Mouse (Mus musculus) small intestine, adult 2 months (tissue): Measurements from ENCODE around the gene Ppp2r5e. TPM values are rescaled to one million over a fixed set of nuclear protein-coding genes. Genes with fewer than 3 reads are reported as not detected.
"Not testable (repeated sequence)": the region's sequence is repeated elsewhere in the genome, so short reads cannot be mapped to it uniquely, and the experiment has no call there.

Experiments
- H3K27ac ChIP-seq: fragments of 200-500 bp; 2 replicates; pipeline ENCODE4 v1.5.1; 2012; ENCODE audit warnings: low read depth, low read length, control low read depth, inconsistent platforms; ENCODE audit not compliant: insufficient read depth
- H3K27me3 ChIP-seq: fragments of 200-500 bp; 2 replicates; pipeline ENCODE4 v1.6.1; 2012; ENCODE audit warnings: mild to moderate bottlenecking, moderate library complexity, low read length, inconsistent platforms; ENCODE audit not compliant: control insufficient read depth, insufficient read depth
- H3K36me3 ChIP-seq: fragments of 200-500 bp; 2 replicates; pipeline ENCODE4 v1.6.1; 2012; ENCODE audit warnings: mild to moderate bottlenecking, low read length, control low read depth, inconsistent platforms; ENCODE audit not compliant: control insufficient read depth, insufficient read depth
- H3K4me1 ChIP-seq: fragments of 200-500 bp; 2 replicates; pipeline ENCODE4 v1.6.1; 2012; ENCODE audit warnings: low read length, inconsistent platforms, mixed read lengths; ENCODE audit not compliant: control insufficient read depth, insufficient read depth, insufficient read length
- H3K4me3 ChIP-seq: fragments of 200-500 bp; 2 replicates; pipeline ENCODE4 v1.5.1; 2012; ENCODE audit warnings: low read depth, mild to moderate bottlenecking, control low read depth, inconsistent platforms, low read length, moderate library complexity
- CTCF ChIP-seq: fragments of 200-500 bp; IDR thresholded peaks from 2 replicates; pipeline ENCODE4 v1.5.1; 2012; ENCODE audit warnings: low read depth, mild to moderate bottlenecking, control low read depth, inconsistent platforms, low read length, moderate library complexity, mixed read lengths; ENCODE audit not compliant: insufficient replicate concordance, insufficient read length; ENCODE audit errors: extremely low read depth
- POLR2A ChIP-seq: fragments of 200-500 bp; IDR thresholded peaks from 2 replicates; pipeline ENCODE4 v1.6.1; 2012; ENCODE audit warnings: low read depth, mild to moderate bottlenecking, control low read depth, inconsistent platforms, low read length, moderate library complexity
- WGBS: fragments of 180-500 bp; shearing (Covaris S2); methylation state at CpG from one replicate; pipeline ENCODE4 v1.1.7; 2018; 5-methylcytosine and 5-hydroxymethylcytosine counted together
- polyA plus RNA-seq: library from polyadenylated mRNA; depleted of rRNA; stranded (reverse); fragments of >200 nt; gene quantifications from 2 replicates; pipeline ENCODE4 v1.2.3, GENCODE M21; 2012

The Ppp2r5e gene
- polyA plus RNA-seq, 1 experiment, result 14.2 TPM

DNA sequence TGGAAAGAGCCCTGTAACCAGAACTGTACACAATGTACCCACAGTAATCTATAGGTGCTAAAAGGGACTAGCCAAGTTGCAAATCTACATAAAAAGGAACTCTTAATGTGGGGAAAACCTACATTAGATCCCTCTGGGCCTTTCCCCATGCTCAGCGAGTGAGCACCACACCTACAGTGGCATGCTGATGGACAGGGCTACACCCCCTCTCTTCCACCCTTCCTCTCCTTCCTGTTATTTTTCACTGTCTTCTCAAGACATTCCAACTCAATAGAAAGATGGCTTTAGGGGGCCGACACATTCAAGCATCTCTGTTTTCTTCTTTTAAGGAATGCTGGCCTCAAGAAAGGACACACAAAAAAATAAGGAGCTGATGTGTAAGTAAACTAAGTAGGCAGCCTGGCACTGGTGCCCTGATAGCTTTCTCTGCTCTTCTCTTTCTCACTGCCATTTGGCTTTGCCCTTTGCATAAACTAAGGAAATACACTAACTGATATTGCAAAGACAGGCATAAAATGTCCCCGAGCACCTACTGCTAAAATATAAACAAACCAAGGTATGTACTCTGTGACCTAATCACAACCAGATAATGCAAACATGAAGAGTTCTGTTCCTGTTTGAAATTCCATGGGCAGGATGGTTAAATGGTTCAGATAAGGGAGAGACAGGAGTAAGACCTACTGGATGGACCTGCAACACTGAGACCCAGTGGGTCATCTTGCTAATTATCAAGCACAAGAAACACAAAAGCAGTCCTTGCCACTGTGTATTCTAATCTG, 103.3 kb downstream of the Ppp2r5e start:
- H3K4me1 ChIP-seq, result no peaks in the 10 kb centered on the region
- 70% methylated on average over 3 of the region's 3 CpGs for WGBS
- TF ChIP-seq CTCF, result no peak
- no peak for TF ChIP-seq POLR2A
- H3K36me3 ChIP-seq, result peaks cover 2% of the 10 kb centered on the region; the same call in 1 of the 2 replicates
- no peak overlapping the region for H3K4me3 ChIP-seq
- H3K27ac ChIP-seq, result no peak overlapping the region
- H3K27me3 ChIP-seq, result no peaks in the 10 kb centered on the region

DNA sequence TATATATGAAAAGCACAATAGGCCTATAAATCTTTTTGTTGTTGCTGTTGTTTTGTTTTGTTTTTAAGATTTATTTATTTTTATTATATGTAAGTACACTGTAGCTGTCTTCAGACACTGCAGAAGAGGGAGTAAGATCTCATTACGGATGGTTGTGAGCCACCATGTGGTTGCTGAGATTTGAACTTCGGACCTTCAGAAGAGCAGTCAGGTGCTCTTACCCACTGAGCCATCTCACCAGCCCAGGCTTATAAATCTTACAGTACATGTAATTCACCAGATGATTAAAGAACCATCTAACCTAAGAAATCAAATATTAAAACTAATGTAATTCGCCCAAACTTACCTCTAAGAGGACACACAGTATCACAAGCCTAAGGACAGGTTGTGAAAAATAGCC, 103.9 kb downstream of the Ppp2r5e start:
- H3K27ac ChIP-seq, H3K4me1 ChIP-seq: not testable (repeated sequence)
- WGBS, result 79% methylated on average over 3 of the region's 3 CpGs

DNA sequence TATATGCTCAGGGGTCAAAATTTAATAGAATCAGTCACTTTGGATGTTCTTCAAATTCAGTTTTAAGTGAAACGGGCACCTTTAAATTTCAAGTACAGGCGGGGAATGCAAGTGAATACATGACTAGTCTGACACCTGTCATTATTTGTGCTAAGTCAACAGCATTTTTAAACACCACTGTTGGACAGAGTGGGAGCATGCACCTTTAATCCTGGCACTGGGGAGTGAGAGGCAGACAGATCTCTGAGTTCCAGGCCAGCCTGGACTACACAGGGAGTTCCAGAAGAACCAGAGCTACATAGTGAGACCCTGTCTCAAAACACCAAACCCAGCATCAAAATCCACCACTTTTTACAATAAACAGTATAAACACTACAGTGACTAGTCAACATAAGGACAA, 108.5 kb downstream of the Ppp2r5e start:
- H3K36me3 ChIP-seq, result 0 out of 2 replicates have a peak, but pooled peaks cover 3% of the 10 kb centered on the region
- H3K4me1 ChIP-seq, result 0 out of 2 replicates have a peak, but pooled peaks cover 2% of the 10 kb centered on the region
- WGBS, result 45% methylated on average over 2 of the region's 2 CpGs
- TF ChIP-seq POLR2A (no peak), CTCF (no peak)
- no peak overlapping the region for H3K27ac ChIP-seq
- no peak overlapping the region for H3K4me3 ChIP-seq
- no peaks in the 10 kb centered on the region for H3K27me3 ChIP-seq

More for the DNA sequence above, 103.9 kb downstream of the Ppp2r5e start:
- H3K4me3 ChIP-seq, H3K36me3 ChIP-seq, H3K27me3 ChIP-seq: not testable (repeated sequence)

DNA sequence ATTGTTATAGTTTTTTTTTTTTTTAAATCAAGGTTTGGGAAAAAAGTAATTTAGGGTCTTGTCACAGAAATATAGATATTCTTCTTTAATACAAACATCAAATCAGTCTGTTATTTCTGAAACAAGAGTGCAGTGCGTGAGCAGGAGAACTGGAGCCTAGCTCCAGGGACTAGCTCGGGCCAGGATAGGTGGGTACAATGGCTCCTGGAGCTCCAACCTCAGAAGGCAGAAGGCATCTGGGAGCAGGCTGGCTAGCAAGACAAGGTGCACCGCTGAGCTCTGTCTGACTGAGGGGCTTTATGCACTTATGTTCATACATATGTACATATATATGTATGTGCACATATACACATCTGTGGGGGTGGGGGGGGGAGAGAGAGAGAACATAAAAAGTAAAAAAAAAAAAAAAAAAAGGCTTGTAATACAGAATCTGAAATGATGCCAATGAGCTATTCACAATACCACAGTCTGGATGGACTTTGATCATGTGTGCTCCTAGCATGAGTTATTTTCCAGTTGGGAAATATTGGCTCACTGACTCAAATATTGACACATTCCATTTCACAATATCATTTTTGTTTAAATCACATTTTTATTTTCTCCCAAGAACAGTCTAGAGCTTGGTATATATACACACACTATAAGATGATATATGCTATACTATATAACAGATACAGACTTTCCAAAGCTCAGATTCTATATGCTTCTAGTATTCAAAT, 109.3 kb downstream of the Ppp2r5e start:
- WGBS, result 73% methylated on average over 3 of the region's 3 CpGs
- Histone ChIP-seq H3K4me1 (0 out of 2 replicates have a peak, but pooled peaks cover 2% of the 10 kb centered on the region), H3K27ac (no peak overlapping the region), H3K27me3 (no peaks in the 10 kb centered on the region), H3K36me3 (0 out of 2 replicates have a peak, but pooled peaks cover 3% of the 10 kb centered on the region), H3K4me3 (no peak overlapping the region)
- TF ChIP-seq CTCF (no peak), POLR2A (no peak)

DNA sequence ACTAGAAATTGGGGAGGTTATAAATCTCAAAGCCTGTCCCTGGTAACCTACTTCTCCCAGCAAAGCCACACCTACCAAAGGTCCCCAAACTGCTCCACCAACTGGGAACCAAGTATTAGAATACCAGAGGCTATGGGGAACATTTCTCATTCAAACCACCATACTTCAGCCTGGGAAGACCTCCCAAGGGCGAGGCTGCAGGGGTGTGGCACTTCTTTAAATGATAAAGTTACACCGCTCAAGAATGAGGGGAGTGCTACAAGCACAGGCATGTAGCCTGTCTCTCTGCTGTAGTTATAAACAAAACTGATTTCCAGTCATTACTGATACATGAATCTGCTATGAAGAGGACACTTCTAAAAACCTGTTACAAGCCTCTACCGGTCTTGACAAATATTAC, 113.3 kb downstream of the Ppp2r5e start:
- Histone ChIP-seq H3K4me1 (peaks cover 4% of the 10 kb centered on the region; the same call in 1 of the 2 replicates), H3K4me3 (no peak overlapping the region), H3K27ac (no peak overlapping the region), H3K36me3 (0 out of 2 replicates have a peak, but pooled peaks cover 3% of the 10 kb centered on the region), H3K27me3 (no peaks in the 10 kb centered on the region)
- WGBS, result 50% methylated on average over 3 of the region's 3 CpGs
- TF ChIP-seq CTCF (no peak), POLR2A (no peak)

DNA sequence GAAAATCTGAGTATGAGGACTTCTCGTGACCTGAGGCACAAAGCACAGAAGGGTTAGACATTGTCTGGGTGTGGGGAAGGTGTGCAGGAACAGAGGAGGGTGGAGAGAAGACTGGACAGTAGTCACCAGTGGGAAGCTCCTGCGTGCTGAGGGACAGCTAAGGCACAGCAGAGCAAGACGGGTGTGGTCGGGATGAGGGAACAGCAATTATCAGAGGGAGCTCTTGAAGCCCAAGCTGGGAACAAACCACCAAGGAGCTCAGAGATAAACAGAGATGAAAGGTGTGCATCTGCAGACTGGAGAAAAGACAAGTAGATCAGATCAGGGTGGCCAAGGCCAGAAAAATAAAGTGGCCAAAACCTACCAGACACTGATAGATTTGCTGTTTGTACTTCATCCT, 114.0 kb downstream of the Ppp2r5e start:
- Histone ChIP-seq H3K36me3 (0 out of 2 replicates have a peak, but pooled peaks cover 3% of the 10 kb centered on the region), H3K4me1 (peaks cover 4% of the 10 kb centered on the region; the same call in 1 of the 2 replicates), H3K27me3 (no peaks in the 10 kb centered on the region), H3K4me3 (no peak overlapping the region), H3K27ac (no peak overlapping the region)
- TF ChIP-seq POLR2A, result no peak
- TF ChIP-seq CTCF, result no peak
- WGBS, result 83% methylated on average over 4 of the region's 4 CpGs

DNA sequence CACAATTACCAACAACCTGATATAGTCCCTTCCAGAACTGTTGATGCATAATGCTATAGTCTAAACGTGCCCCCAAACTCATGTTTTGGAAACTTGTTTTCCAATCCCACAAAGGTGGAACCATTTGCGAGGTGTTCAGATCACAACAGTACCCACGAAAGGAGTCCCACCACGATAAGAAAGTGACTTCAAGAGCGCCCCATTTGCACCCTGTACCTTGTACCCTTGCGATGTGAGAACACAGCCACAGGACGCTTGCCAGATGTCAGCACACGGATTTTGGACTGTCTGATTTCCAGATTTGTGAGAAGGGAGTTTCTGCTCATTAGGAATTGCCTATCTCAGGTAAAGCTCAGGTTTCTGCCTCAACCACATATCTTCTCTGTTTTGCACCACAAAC, 116.0 kb downstream of the Ppp2r5e start:
- no peak for TF ChIP-seq CTCF
- no peak for TF ChIP-seq POLR2A
- H3K4me1 ChIP-seq, result peaks cover 2% of the 10 kb centered on the region; the same call in 1 of the 2 replicates
- WGBS, result 40% methylated on average over 8 of the region's 8 CpGs
- 0 out of 2 replicates have a peak, but pooled peaks cover 2% of the 10 kb centered on the region for H3K36me3 ChIP-seq
- H3K27ac ChIP-seq, result no peak overlapping the region
- no peak overlapping the region for H3K4me3 ChIP-seq
- H3K27me3 ChIP-seq, result no peaks in the 10 kb centered on the region
